ENCODE assay signal across 17 mouse cellular contexts in the genomic region with DNA sequence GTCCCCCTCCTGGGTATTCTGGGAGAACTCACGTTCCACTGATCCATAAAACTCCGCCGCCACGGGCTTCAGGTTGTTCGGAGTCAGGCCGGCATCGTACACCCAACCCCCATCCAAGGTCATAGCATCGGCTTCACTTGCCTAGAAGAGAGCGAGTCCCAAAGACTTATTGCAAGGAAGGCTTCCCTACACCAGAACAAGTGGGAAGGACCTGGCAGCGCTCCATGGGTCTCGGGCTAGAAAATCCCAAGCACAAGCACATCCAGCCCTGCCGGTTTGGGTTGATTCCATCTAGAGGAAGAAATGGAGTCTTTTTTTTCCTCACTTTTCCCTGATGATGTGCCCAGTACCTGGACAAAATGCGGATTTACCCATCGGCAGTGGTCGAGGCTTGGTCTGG. TPM values are rescaled to one million over a fixed set of nuclear protein-coding genes. Genes with fewer than 3 reads are reported as not detected.
DNase-seq lines count a peak whose midpoint lies in the region; ATAC-seq and TF ChIP-seq lines count a peak whose summit lies in the region.
"Had no signal": no experiment of that assay in that cellular context is flagged by ENCODE, and none has a peak within 500 bp of the region (broad histone marks: within the 10 kb centered on the region; RNA-seq: fewer than 3 reads in every experiment).

No protein-coding gene starts in this region.

- peak; percentile 50 to 55 for DNase-seq in cerebellum, postnatal 10 days
- DNase-seq in cerebellum, adult 2 months = no peak
- peak; percentile 50 for DNase-seq in liver, adult 2 months (ENCODE audit: extremely low read depth, low read depth, low spot score)
- no peak for DNase-seq in liver
- no peak for DNase-seq in liver, embryonic 11.5 days (ENCODE audit: low spot score)
- no peak for DNase-seq in spleen, adult 18-20 months
- DNase-seq in retina, postnatal 1 day = no peak
- DNase-seq: cerebellum, adult 8-10 months had no signal

- no peaks in the 10 kb centered on the region for H3K9me3 ChIP-seq in liver, embryonic 11.5 days (ENCODE audit: control insufficient read depth, low read length)
- H3K9me3 ChIP-seq: forebrain, embryonic 10.5 days; heart, embryonic 12.5 days; hindbrain, embryonic 13.5 days; limb, embryonic 13.5 days had no signal

- H3K4me2 ChIP-seq in liver, embryonic 11.5 days = 0 out of 2 replicates have a peak overlapping the region, but pooled peaks have one; percentile 5
- H3K4me2 ChIP-seq: heart, embryonic 12.5 days; hindbrain, embryonic 13.5 days; limb, embryonic 13.5 days had no signal

- no peaks in the 10 kb centered on the region for H3K27me3 ChIP-seq in cerebellum, adult 2 months (ENCODE audit: control insufficient read depth, insufficient read depth, low read length)
- no peaks in the 10 kb centered on the region for H3K27me3 ChIP-seq in liver, adult 2 months (ENCODE audit: control insufficient read depth, insufficient read depth, low read length)
- no peaks in the 10 kb centered on the region for H3K27me3 ChIP-seq in liver, embryonic 11.5 days (replicated peaks; ENCODE audit: control insufficient read depth, insufficient read depth, low read length)
- H3K27me3 ChIP-seq in testis, adult 2 months (ENCODE audit: control insufficient read depth, insufficient read depth, low read length) = no peaks in the 10 kb centered on the region
- H3K27me3 ChIP-seq: heart, embryonic 12.5 days; hindbrain, embryonic 13.5 days; limb, embryonic 13.5 days had no signal

- H3K4me3 ChIP-seq in cerebellum, adult 2 months (replicated peaks; ENCODE audit: insufficient read depth, low read depth, low read length) = no peak overlapping the region
- peak overlapping the region; percentile 12 for H3K4me3 ChIP-seq in liver, adult 2 months (ENCODE audit: insufficient read depth, low read depth, low read length)
- H3K4me3 ChIP-seq in liver, embryonic 11.5 days (ENCODE audit: low read depth, low read length) = no peak overlapping the region
- H3K4me3 ChIP-seq in testis, adult 2 months (ENCODE audit: control insufficient read depth, low read depth, low read length) = peak overlapping the region; percentile 3; the same call in 1 of the 2 replicates
- H3K4me3 ChIP-seq: forebrain, embryonic 10.5 days; heart, embryonic 12.5 days; hindbrain, embryonic 13.5 days; limb, embryonic 13.5 days; myocyte had no signal

- H3K36me3 ChIP-seq in liver, adult 2 months (ENCODE audit: control insufficient read depth, insufficient read depth, low read length) = peaks cover 54% of the 10 kb centered on the region
- H3K36me3 ChIP-seq in liver, embryonic 11.5 days (ENCODE audit: control insufficient read depth, insufficient read depth, low read length) = no peaks in the 10 kb centered on the region
- H3K36me3 ChIP-seq in testis, adult 2 months (ENCODE audit: control insufficient read depth, insufficient read depth, low read length) = no peaks in the 10 kb centered on the region
- H3K36me3 ChIP-seq: forebrain, embryonic 10.5 days; heart, embryonic 12.5 days; hindbrain, embryonic 13.5 days; limb, embryonic 13.5 days had no signal

- no peak for TF ChIP-seq CTCF in cerebellum, adult 2 months (IDR thresholded peaks at IDR 0.05; ENCODE audit: borderline replicate concordance, insufficient read depth, low read depth, low read length)
- TF ChIP-seq CTCF in liver, adult 2 months (IDR thresholded peaks at IDR 0.05; ENCODE audit: low read depth, low read length) = no peak
- TF ChIP-seq CTCF in testis, adult 2 months (IDR thresholded peaks at IDR 0.05; ENCODE audit: control insufficient read depth, insufficient read depth, insufficient replicate concordance, low read depth, low read length) = no peak

- peak overlapping the region; percentile 63 for H3K9ac ChIP-seq in liver, adult 2 months (ENCODE audit: low read depth, low read length)
- H3K9ac ChIP-seq in liver, embryonic 11.5 days (ENCODE audit: low read depth, low read length) = no peak overlapping the region
- H3K9ac ChIP-seq: heart, embryonic 12.5 days; hindbrain, embryonic 13.5 days; limb, embryonic 13.5 days had no signal

- H3K79me2 ChIP-seq in liver, adult 2 months (ENCODE audit: control insufficient read depth, insufficient read depth, low read length) = no peaks in the 10 kb centered on the region

- ATAC-seq in liver, embryonic 11.5 days (replicated peaks; ENCODE audit: low FRiP score) = no peak

- H3K27ac ChIP-seq in cerebellum, adult 2 months (ENCODE audit: insufficient read depth, low read length) = no peak overlapping the region
- peak overlapping the region; percentile 51 for H3K27ac ChIP-seq in liver, adult 2 months (replicated peaks; ENCODE audit: insufficient read depth, low read depth, low read length)
- H3K27ac ChIP-seq in liver, embryonic 11.5 days (ENCODE audit: low read depth, low read length) = no peak overlapping the region
- no peak overlapping the region for H3K27ac ChIP-seq in testis, adult 2 months (ENCODE audit: control insufficient read depth, insufficient read depth, low read depth, low read length)
- H3K27ac ChIP-seq: forebrain, embryonic 10.5 days; hindbrain, embryonic 13.5 days; limb, embryonic 13.5 days; stomach, postnatal 0 days had no signal

- TF ChIP-seq POLR2A in cerebellum, adult 2 months (IDR thresholded peaks at IDR 0.05; ENCODE audit: borderline replicate concordance, insufficient read depth, low read length) = no peak
- no peak for TF ChIP-seq POLR2A in liver, adult 2 months (IDR thresholded peaks at IDR 0.05; ENCODE audit: extremely low read depth, insufficient read depth, low read length)
- TF ChIP-seq POLR2A in testis, adult 2 months (IDR thresholded peaks at IDR 0.05; ENCODE audit: control insufficient read depth, low read depth, low read length) = no peak

- WGBS in cerebellum, adult 2 months = 84% methylated on average over 15 of the region's 15 CpGs
- WGBS in liver, adult 2 months = 32% methylated on average over 15 of the region's 15 CpGs
- 89% methylated on average over 15 of the region's 15 CpGs for WGBS in liver, embryonic 11.5 days

- H3K4me1 ChIP-seq in cerebellum, adult 2 months (ENCODE audit: control insufficient read depth, insufficient read depth, low read length) = peaks cover 3% of the 10 kb centered on the region; the same call in 1 of the 2 replicates
- peaks cover 25% of the 10 kb centered on the region for H3K4me1 ChIP-seq in liver, adult 2 months (ENCODE audit: control insufficient read depth, insufficient read depth, low read length)
- no peaks in the 10 kb centered on the region for H3K4me1 ChIP-seq in liver, embryonic 11.5 days (replicated peaks; ENCODE audit: control insufficient read depth, insufficient read depth, low read length)
- peaks cover 5% of the 10 kb centered on the region for H3K4me1 ChIP-seq in testis, adult 2 months (ENCODE audit: control insufficient read depth, insufficient read depth, low read length)
- H3K4me1 ChIP-seq: limb, embryonic 13.5 days had no signal

RNA-seq across cellular contexts. Expression of a gene that starts 3.3 kb away (rescaled TPM):
- polyA plus RNA-seq in cerebellum, adult 2 months (2012; rRNA removed) = 0.39 TPM in 1 of 2 replicates, not detected in the other
- total RNA-seq in liver, adult 2 months (2014; rRNA removed) = 0.94 and 1.1 TPM in 2 replicates
- polyA plus RNA-seq in liver, adult 2 months (2012; rRNA removed) = 0.37 and 0.43 TPM in 2 replicates
- polyA plus RNA-seq in liver, embryonic 11.5 days (2014; fragmentation: Nextera tagmentation; extraction: Ambion mirVana) = not detected in 2 replicates
- polyA plus RNA-seq in testis, adult 2 months (2012; rRNA removed) = 2.8 and 4.7 TPM in 2 replicates
- total RNA-seq: megakaryocyte-erythroid progenitor cell, adult 5-6 weeks had no signal
- polyA plus RNA-seq: forebrain, embryonic 10.5 days; myocyte; urinary bladder, adult 2 months had no signal

RNA-seq across cellular contexts. Expression of a gene that starts 3.4 kb away (rescaled TPM):
- 936 and 1,078 TPM in 2 replicates for polyA plus RNA-seq in cerebellum, adult 2 months (2012; rRNA removed)
- total RNA-seq in liver, adult 2 months (2014; rRNA removed) = 18,586 and 23,528 TPM in 2 replicates
- 26,375 and 34,444 TPM in 2 replicates for polyA plus RNA-seq in liver, adult 2 months (2012; rRNA removed)
- polyA plus RNA-seq in liver, embryonic 11.5 days (2014; fragmentation: Nextera tagmentation; extraction: Ambion mirVana) = 2,446 and 2,726 TPM in 2 replicates
- polyA plus RNA-seq in testis, adult 2 months (2012; rRNA removed) = 14.8 and 24.0 TPM in 2 replicates
- polyA plus RNA-seq: myocyte had no signal

RNA-seq across cellular contexts. Expression of a gene that starts 24.9 kb away (rescaled TPM):
- 48.8 and 51.5 TPM in 2 replicates for polyA plus RNA-seq in cerebellum, adult 2 months (2012; rRNA removed)
- 8.5 and 10.7 TPM in 2 replicates for total RNA-seq in liver, adult 2 months (2014; rRNA removed)
- polyA plus RNA-seq in liver, adult 2 months (2012; rRNA removed) = 16.8 and 22.8 TPM in 2 replicates
- 49.7 and 50.4 TPM in 2 replicates for polyA plus RNA-seq in liver, embryonic 11.5 days (2014; fragmentation: Nextera tagmentation; extraction: Ambion mirVana)
- 41.1 and 42.6 TPM in 2 replicates for polyA plus RNA-seq in testis, adult 2 months (2012; rRNA removed)

Comparison
In these comparisons a context has a peak if more than half of its experiments do, and no peak if none do; other contexts are left out.
1. DNase-seq: peak in cerebellum, postnatal 10 days (2 of 2) and liver, adult 2 months (single experiment); none in cerebellum, adult 2 months (0 of 2), liver (single experiment), liver, embryonic 11.5 days (single experiment), spleen, adult 18-20 months (0 of 2) and retina, postnatal 1 day (single experiment).
2. H3K4me3 ChIP-seq: peak in liver, adult 2 months (single experiment) and testis, adult 2 months (single experiment); none in cerebellum, adult 2 months (single experiment) and liver, embryonic 11.5 days (single experiment).
3. RNA of a gene that starts 3.4 kb away (polyA plus RNA-seq): 26,375 to 34,444 TPM in liver, adult 2 months, 2,446 to 2,726 TPM in liver, embryonic 11.5 days and 936 to 1,078 TPM in cerebellum, adult 2 months; 14.8 to 24.0 TPM in testis, adult 2 months; every median in the first group is over 10 times any median in the second.